Mouse (Mus musculus): Measurements from ENCODE around the gene Gm5565. TPM values are rescaled to one million over a fixed set of nuclear protein-coding genes. Genes with fewer than 3 reads are reported as not detected.
"Not testable (repeated sequence)": the region's sequence is repeated elsewhere in the genome, so short reads cannot be mapped to it uniquely, and the experiment has no call there.

The Gm5565 gene
- total RNA-seq (2021) = not detected
- long read RNA-seq, experiment 1 = 0 reads
- long read RNA-seq, experiment 2 = 0 reads

DNA sequence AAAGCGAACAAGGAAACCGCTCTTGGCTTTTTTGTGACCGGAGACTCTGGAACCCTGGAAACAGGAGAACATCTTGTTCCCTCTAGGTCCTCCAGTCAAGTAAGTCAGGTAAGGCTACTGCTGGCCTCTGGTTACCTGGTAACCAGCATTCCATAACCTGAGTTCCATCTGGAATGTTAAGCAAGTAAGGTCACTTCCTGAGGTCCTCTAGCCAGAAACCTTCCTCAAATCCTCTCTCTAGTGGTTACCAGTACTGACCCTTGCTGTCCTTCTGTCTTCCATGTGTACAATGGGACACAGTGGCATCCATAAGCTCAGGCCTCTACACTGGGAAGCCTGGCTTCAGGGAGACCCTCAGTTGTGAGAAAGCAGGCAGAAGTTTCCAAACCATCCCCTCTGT lies at the start of gene Gm5565:
Gene Gm5565, minus strand, starts transcription at position 101 of the 400 bp plus-strand sequence.
- DNase-seq (ENCODE audit: low spot score in 2 of 2) = not testable (repeated sequence)

DNA sequence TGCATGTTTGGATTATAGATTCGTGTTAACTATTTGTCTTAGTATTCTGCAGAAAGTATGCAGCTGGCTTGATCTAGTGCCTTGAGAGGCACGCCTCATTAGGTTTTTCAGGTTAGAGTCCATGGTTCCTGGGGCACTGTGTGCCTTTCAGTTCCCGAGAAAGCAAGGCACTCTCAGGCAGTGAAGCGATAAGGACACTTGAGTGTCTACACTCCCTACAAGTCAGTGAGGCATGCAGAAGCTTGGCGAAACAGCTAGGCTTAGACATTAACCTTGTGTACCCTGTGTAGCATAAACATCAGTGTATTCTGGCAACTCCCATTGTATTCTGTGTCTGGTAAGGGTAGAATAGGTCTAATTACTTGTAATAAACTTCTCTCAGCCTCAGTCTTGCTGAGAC lies 45.2 kb upstream of the Gm5565 start:
- DNase-seq (ENCODE audit: low spot score in 2 of 2) = no peak

DNA sequence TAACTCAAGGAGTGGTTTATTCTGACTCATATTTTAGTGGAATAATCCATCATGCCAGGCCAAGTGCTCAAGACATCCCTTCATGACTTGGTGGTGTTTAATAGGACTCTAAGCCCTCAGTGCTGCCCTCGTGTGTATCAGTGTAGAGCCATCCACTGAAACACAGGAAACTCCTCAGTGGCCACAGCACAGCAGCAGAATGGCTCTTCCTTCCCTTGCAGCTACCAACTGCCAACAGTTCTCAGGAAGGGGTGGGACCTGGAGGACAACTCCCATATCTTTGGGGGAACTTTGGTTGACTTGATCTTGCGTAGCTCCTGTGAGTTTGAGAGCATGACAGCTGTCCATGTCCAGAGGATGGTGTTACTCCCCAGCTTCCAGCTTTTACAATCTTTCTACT lies 43.6 kb upstream of the Gm5565 start:
- no peak for DNase-seq (ENCODE audit: low spot score in 2 of 2)

DNA sequence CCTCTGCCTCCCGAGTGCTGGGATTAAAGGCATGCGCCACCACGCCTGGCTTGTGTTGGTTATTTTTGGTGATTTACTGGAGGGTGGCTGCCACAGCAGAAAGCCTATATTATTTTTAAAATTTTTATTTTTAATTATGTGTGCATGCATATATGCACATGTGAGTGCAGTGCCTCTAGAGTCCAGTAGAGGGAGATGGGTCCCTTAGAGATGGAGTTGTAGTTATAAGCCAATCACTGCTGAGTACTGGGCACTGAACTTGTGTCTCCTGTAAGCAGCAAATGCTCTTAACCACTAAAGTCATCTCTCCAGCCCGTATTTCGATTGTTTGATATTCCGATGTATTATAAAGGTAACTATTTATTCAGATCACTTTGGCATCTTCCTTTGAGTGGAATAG lies 40.2 kb upstream of the Gm5565 start:
- DNase-seq (ENCODE audit: low spot score in 2 of 2) = no peak

DNA sequence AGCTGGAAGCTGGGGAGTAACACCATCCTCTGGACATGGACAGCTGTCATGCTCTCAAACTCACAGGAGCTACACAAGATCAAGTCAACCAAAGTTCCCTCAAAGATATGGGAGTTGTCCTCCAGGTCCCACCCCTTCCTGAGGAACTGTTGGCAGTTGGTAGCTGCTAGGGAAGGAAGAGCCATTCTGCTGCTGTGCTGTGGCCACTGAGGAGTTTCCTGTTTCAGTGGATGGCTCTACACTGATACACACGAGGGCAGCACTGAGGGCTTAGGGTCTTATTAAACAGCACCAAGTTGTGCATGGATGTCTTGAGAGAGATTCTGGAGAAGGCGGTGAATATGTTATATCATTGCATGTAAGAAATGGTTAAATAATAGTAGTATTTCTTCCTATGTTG lies 39.2 kb upstream of the Gm5565 start:
- no peak for DNase-seq (ENCODE audit: low spot score in 2 of 2)

DNA sequence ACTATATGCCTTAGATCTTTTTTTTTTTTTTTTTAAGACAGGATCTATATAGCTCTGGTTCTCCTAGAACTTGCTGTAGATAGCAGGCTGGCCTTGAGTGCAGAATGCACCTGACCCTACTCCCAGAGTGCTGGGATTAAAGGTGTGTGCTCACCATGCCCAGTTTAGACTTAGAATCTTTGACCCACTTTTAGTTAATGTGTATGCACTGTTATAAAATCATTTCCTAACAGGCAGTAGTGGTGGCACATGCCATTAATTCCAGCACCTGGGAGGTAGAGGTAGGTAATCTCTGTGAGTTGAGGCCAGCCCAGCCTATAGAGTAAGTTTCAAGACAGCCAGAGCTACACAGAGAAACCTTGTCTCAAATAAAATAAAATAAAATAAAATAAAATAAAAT lies 38.7 kb upstream of the Gm5565 start:
- no peak for DNase-seq (ENCODE audit: low spot score in 2 of 2)

DNA sequence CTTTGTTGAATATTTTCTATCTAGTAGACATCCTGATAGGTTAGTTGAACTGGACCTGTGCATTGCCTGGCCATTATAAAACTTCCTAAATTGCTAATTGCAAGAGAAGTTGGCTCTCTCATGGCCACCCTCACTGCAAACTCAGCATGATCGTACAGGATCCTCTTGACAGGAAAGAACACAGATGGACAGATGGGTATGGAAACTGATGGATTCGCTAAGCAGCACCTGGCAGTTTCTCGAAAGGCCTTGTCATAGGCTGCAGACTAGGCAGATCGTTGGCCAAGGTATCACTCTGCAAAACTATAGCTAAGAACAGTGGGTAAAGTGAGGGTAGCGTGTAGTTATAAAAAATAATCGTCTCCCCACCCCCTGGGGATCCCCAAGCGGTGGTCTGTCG lies 33.0 kb upstream of the Gm5565 start:
- no peak for DNase-seq (ENCODE audit: low spot score in 2 of 2)

DNA sequence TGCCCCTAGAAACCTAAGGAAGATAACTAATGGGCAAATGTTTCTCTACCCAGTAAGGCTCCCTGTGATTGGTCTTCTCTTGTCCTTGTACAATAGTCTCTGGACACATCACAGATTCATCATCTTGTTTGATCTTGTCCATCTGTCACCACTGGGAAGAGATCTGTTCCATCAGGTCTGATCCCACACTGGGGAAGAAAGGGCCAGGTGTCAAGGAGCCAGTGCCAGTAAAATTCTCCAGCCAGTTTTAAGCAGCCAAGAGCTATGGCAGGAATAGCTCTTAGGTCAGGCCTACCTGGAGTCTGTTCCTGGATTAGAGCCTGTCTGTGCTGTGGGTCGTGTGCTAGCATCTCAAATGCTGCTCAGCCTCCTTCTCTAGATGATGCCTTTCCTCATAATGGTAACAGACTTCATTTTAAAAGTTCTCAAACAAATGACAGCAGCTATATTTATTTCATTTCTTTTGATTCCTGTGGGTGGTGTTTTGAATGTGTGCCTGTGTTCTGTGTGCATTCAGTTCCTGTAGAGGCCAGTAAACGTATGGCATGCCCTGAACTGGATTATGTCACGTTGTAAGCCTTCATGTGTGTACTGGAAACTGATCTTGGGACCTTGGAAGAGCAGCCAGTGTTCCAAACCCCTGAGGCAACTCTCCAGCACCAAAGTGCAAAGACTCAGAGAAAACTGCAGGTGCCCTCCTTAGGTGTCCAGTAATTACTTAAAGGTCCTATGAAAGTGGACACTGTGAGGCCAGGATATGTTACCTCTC lies 30.3 kb upstream of the Gm5565 start:
- DNase-seq (ENCODE audit: low spot score in 2 of 2) = no peak

DNA sequence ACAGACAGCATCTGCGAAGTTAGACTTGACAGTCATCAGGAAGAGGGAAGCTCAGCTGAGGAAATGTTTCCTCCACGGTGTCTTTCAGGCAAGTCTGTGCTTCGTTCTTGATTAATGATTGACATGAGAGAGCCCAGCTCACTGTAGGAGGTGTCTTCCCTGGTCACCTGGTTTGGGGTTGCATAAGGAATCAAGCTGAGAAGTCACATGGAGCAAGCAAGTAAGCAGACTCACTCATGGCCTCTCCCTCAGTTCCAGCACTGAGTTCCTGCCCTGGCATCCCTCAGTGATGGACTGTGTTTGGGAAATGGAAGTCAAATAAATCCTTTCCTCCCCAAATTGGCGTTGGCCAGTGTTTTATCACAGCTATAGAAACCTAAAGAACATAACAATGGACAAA lies 29.8 kb upstream of the Gm5565 start:
- DNase-seq (ENCODE audit: low spot score in 2 of 2) = no peak

DNA sequence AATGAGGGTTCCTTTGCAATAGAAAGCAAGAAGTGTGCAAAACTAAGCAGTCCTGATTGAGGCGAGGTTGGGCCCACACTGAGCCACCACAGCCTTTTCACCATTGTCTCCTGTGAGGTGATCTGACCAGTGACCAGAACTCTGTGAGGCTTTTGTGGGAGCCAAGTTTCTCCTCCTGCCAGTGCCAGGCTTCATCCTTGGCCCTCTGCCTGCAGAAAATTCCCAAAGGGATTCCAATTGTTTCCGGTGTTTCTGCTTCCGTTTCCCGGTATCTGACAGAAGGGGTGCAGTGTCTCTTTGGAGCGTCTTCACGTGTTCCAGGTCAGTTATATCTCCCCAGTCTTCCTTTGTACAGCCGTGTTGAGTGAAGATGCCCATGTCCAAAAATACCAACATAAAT lies 28.4 kb upstream of the Gm5565 start:
- no peak for DNase-seq (ENCODE audit: low spot score in 2 of 2)

DNA sequence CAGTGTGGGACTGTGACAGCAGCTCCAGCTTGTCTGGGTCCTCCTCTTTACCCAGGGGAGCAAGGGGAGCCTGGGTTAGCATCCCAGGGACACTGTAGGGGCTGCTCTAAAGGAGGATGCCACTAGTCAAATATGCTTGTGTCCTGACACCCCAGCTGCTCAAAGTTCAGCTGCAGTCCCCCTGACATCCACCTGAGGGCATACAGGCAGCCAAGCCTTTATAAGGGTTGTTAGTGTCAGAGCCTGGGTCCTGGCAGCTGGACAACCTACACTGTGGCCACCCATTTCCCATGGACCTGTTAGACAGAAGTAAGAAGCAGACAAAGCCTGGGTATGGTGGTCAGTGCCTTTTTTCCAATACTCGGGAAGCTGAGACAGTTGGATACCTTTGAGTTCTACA lies 27.8 kb upstream of the Gm5565 start:
- DNase-seq (ENCODE audit: low spot score in 2 of 2) = no peak

DNA sequence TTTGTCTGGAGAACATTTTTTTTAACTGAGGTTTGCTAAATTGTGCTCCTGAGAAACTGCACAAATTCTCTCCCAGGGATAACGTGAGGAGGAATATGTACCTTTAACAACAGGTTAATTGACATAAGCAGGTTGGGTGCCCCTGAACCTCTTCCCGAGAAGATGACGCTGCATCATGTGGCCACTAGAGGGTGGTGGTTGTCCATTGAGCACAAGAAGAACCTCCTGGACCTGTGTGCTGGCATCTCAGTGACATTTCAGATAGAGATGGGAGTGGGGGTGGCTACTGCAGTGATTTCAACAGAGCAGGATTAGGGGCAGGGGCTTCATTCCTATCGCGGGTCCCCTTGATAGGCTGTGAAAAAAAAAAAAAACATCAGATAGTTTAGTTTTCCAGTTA lies 27.1 kb upstream of the Gm5565 start:
- DNase-seq (ENCODE audit: low spot score in 2 of 2) = peak; percentile 47 to 63

DNA sequence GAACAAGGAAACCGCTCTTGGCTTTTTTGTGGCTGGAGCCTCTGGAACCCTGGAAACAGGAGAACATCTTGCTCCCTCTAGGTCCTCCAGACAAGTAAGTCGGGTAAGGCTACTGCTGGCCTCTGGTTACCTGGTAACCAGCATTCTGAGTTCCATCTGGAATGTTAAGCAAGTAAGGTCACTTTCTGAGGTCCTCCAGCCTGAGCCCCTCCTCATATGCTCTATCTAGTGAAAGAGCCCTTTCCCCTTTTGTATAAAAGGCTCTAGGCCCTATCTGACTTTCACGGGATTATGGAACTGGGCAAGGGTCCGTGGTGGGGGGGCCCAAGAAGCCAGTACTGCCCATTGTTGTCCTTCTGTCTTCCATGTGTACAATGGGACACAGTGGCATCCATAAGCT lies 24.9 kb upstream of the Gm5565 start, which contains the start of gene 1700001J03Rik:
Gene 1700001J03Rik, minus strand, starts transcription at position 101 of the 400 bp plus-strand sequence.
- not testable (repeated sequence) for DNase-seq (ENCODE audit: low spot score in 2 of 2)

DNA sequence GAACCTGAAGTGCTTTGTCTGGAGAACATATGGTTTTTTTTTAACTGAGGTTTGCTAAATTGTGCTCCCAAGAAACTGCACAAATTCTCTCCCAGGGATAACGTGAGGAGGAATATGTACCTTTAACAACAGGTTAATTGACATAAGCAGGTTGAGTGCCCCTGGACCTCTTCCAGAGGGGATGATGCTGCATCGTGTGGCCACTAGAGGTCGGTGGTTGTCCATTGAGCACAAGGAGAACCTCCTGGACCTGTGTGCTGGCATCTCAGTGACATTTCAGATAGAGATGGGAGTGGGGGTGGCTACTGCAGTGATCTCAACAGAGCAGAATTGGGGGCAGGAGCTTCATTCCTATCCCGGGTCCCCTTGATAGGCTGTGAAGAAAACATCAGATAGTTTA lies 12.4 kb upstream of the Gm5565 start:
- DNase-seq (ENCODE audit: low spot score in 2 of 2) = not testable (repeated sequence)

DNA sequence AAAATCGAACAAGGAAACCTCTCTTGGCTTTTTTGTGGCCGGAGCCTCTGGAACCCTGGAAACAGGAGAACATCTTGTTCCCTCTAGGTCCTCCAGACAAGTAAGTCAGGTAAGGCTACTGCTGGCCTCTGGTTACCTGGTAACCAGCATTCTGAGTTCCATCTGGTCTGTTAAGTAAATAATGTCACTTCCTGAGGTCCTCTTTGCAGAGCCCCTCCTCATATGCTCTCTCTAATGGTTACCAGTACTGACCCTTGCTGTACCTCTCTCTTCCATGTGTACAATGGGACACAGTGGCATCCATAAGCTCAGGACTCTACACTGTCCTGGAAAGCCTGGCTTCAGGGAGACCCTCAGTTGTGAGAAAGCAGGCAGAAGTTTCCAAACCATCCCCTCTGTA lies 10.3 kb upstream of the Gm5565 start, which contains the start of gene Gm6309:
Gene Gm6309, minus strand, starts transcription at position 101 of the 400 bp plus-strand sequence.
- not testable (repeated sequence) for DNase-seq (ENCODE audit: low spot score in 2 of 2)

DNA sequence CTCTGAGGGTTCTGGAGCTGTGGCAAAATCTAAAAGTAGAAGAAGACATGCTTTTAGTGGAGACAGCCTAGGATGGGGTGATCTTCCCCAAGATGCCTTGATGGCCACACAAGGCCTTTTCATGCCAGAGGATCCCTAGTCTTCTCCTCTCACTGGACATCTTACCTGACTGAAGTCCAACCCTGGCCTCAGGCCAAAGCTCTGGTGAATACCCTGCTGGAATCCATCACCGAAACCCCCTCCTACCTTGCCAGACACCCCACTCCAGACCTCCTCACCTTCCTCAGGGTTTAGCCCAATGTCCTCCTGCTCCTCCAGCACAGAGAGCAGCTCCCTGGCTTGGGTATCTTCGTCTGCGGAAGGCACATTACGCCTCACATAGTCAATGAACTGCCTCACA lies 2.0 kb downstream of the Gm5565 start:
- DNase-seq (ENCODE audit: low spot score in 2 of 2) = not testable (repeated sequence)

DNA sequence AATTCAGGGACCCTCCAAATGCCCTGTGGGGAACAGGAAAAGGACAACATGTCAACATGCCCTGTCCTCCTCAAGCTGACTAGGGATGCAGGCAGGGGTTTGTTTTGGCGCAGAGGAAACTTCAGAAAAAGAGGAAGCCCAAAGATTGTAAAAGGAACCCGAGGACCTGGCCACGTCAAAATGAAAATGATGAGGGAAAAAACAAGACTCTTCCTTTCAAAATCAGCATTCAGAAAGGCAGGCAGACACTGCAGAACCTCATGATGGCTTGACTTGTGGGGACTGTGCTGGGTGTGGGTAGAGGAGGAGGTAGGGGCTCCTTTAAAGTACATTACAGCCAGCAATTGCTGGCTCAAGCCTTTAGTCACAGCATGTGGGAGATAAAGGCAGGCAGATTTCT lies 9.9 kb downstream of the Gm5565 start:
- DNase-seq (ENCODE audit: low spot score in 2 of 2) = no peak

DNA sequence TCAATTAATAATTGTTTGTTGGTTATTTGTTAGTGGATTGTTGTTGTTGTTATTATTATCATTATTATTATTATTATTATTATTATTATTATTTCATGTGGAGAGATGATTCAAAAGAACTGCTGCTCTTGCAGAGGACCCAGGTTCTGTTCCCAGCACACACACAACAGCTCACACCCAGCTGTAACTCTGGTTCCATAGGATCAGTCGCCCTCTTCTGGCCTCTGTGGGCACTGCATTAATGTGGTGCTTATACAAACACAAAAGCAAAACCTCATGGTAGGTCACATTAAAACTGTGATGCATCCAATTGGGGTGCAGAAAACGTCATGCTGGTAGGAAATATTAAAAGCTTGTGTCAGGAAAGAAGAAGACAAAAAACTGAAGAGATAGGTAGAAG lies 12.4 kb downstream of the Gm5565 start:
- no peak for DNase-seq (ENCODE audit: low spot score in 2 of 2)

Other genes starting within 250 kb of the Gm5565 start
- gene Cyp3a25, start 150.9 kb downstream of the Gm5565 start, total RNA-seq (2021) = not detected
- gene Cyp3a59, start 81.3 kb downstream of the Gm5565 start, total RNA-seq (2021) = not detected
- not detected for gene Gm6309, start 10.2 kb upstream of the Gm5565 start, total RNA-seq (2021)
- gene 1700001J03Rik, start 24.8 kb upstream of the Gm5565 start, total RNA-seq (2021) = under 1 TPM; 0.69 to 0.97 TPM
- 10 to 100 TPM; 52.8 to 52.9 TPM for gene Rnf6, start 61.0 kb upstream of the Gm5565 start, total RNA-seq (2021)
- gene Cdk8, start 70.7 kb upstream of the Gm5565 start, total RNA-seq (2021) = 10 to 100 TPM; 42.0 to 47.0 TPM
- 10 to 100 TPM; 92.7 to 98.3 TPM for gene Wasf3, start 224.4 kb upstream of the Gm5565 start, total RNA-seq (2021)

Measured in layer of hippocampus, postnatal 14 days (tissue).